Mouse (Mus musculus) testis, adult 2 months (tissue): ENCODE data around the gene P2ry6. TPM values are rescaled to one million over a fixed set of nuclear protein-coding genes. Genes with fewer than 3 reads are reported as not detected.

Experiments
- H3K27ac ChIP-seq: fragments of 200-500 bp; 2 replicates; pipeline ENCODE4 v1.5.1; 2012; ENCODE audit warnings: low read depth, low read length; ENCODE audit not compliant: control insufficient read depth, insufficient read depth
- H3K27me3 ChIP-seq: fragments of 200-500 bp; 2 replicates; pipeline ENCODE4 v1.6.1; 2012; ENCODE audit warnings: mild to moderate bottlenecking, low read length, moderate library complexity; ENCODE audit not compliant: control insufficient read depth, insufficient read depth
- H3K36me3 ChIP-seq: fragments of 200-500 bp; 2 replicates; pipeline ENCODE4 v1.6.1; 2012; ENCODE audit warnings: mild to moderate bottlenecking, low read length; ENCODE audit not compliant: control insufficient read depth, insufficient read depth
- H3K4me1 ChIP-seq: fragments of 200-500 bp; 2 replicates; pipeline ENCODE4 v1.6.1; 2012; ENCODE audit warnings: low read length; ENCODE audit not compliant: control insufficient read depth, insufficient read depth
- H3K4me3 ChIP-seq: fragments of 200-500 bp; 2 replicates; pipeline ENCODE4 v1.5.1; 2012; ENCODE audit warnings: low read depth, mild to moderate bottlenecking, low read length, moderate library complexity, mixed read lengths; ENCODE audit not compliant: control insufficient read depth
- CTCF ChIP-seq: fragments of 200-500 bp; IDR thresholded peaks from 2 replicates; pipeline ENCODE4 v1.5.1; 2012; ENCODE audit warnings: low read depth, mild to moderate bottlenecking, inconsistent platforms, low read length, moderate library complexity; ENCODE audit not compliant: control insufficient read depth, insufficient read depth, insufficient replicate concordance
- POLR2A ChIP-seq: fragments of 200-500 bp; IDR thresholded peaks from 2 replicates; pipeline ENCODE4 v1.6.1; 2012; ENCODE audit warnings: low read depth, mild to moderate bottlenecking, inconsistent platforms, low read length, moderate library complexity; ENCODE audit not compliant: control insufficient read depth
- polyA plus RNA-seq: library from polyadenylated mRNA; depleted of rRNA; stranded (reverse); fragments of >200 nt; gene quantifications from 2 replicates; pipeline ENCODE4 v1.2.3, GENCODE M21; 2012

The P2ry6 gene
- polyA plus RNA-seq, 1 experiment: 2.9 TPM

GRCm38 (mm10) chr7:100924200-100924599 is 50.2 kb downstream of the P2ry6 start:
- H3K4me3 ChIP-seq: no peak overlapping the region
- no peak overlapping the region for H3K27ac ChIP-seq

GRCm38 (mm10) chr7:100922907-100923306 is 51.5 kb downstream of the P2ry6 start:
- H3K27ac ChIP-seq: no peak overlapping the region
- no peaks in the 10 kb centered on the region for H3K27me3 ChIP-seq
- no peaks in the 10 kb centered on the region for H3K36me3 ChIP-seq
- no peak overlapping the region for H3K4me3 ChIP-seq
- H3K4me1 ChIP-seq: peaks cover 3% of the 10 kb centered on the region; the same call in 1 of the 2 replicates
- TF ChIP-seq POLR2A (no peak), CTCF (no peak)

More at GRCm38 (mm10) chr7:100924200-100924599, 50.2 kb downstream of the P2ry6 start:
- Histone ChIP-seq H3K27me3 (no peaks in the 10 kb centered on the region), H3K4me1 (peaks cover 3% of the 10 kb centered on the region; the same call in 1 of the 2 replicates), H3K36me3 (no peaks in the 10 kb centered on the region)
- no peak for TF ChIP-seq POLR2A

- H3K36me3 ChIP-seq: no peaks in the 10 kb centered on the region
Observed at GRCm38 (mm10) chr7:100921289-100921688, 53.2 kb downstream of the P2ry6 start.

GRCm38 (mm10) chr7:100919809-100920107 is 54.7 kb downstream of the P2ry6 start:
- H3K4me3 ChIP-seq: no peak overlapping the region
- no peaks in the 10 kb centered on the region for H3K36me3 ChIP-seq
- H3K27me3 ChIP-seq: no peaks in the 10 kb centered on the region
- peaks cover 3% of the 10 kb centered on the region; the same call in 1 of the 2 replicates for H3K4me1 ChIP-seq
- H3K27ac ChIP-seq: 0 out of 2 replicates have a peak overlapping the region, but pooled peaks have one; percentile 15
- TF ChIP-seq CTCF (no peak), POLR2A (no peak)

More at GRCm38 (mm10) chr7:100921289-100921688, 53.2 kb downstream of the P2ry6 start:
- TF ChIP-seq POLR2A (no peak), CTCF (no peak)
- Histone ChIP-seq H3K4me3 (no peak overlapping the region), H3K4me1 (peaks cover 3% of the 10 kb centered on the region; the same call in 1 of the 2 replicates), H3K27me3 (no peaks in the 10 kb centered on the region), H3K27ac (no peak overlapping the region)

GRCm38 (mm10) chr7:100919006-100919808 is 55.2 kb downstream of the P2ry6 start:
- Histone ChIP-seq H3K4me1 (peaks cover 3% of the 10 kb centered on the region; the same call in 1 of the 2 replicates), H3K27ac (peak overlapping the region; percentile 20; the same call in 1 of the 2 replicates), H3K4me3 (no peak overlapping the region), H3K36me3 (no peaks in the 10 kb centered on the region), H3K27me3 (no peaks in the 10 kb centered on the region)
- TF ChIP-seq POLR2A (no peak), CTCF (no peak)

- TF ChIP-seq CTCF: no peak
- TF ChIP-seq POLR2A: no peak
- H3K4me1 ChIP-seq: peaks cover 3% of the 10 kb centered on the region; the same call in 1 of the 2 replicates
- H3K27ac ChIP-seq: peak overlapping the region; percentile 45
- no peaks in the 10 kb centered on the region for H3K27me3 ChIP-seq
- H3K4me3 ChIP-seq: no peak overlapping the region
- no peaks in the 10 kb centered on the region for H3K36me3 ChIP-seq
Observed at GRCm38 (mm10) chr7:100918176-100918575, 56.3 kb downstream of the P2ry6 start.

- Histone ChIP-seq H3K27ac (no peak overlapping the region), H3K36me3 (no peaks in the 10 kb centered on the region), H3K27me3 (no peaks in the 10 kb centered on the region), H3K4me1 (peaks cover 3% of the 10 kb centered on the region; the same call in 1 of the 2 replicates), H3K4me3 (no peak overlapping the region)
- TF ChIP-seq POLR2A: no peak
- no peak for TF ChIP-seq CTCF
Observed at GRCm38 (mm10) chr7:100917751-100918150, 56.7 kb downstream of the P2ry6 start.

- H3K27me3 ChIP-seq: no peaks in the 10 kb centered on the region
- no peak overlapping the region for H3K4me3 ChIP-seq
- TF ChIP-seq POLR2A (no peak), CTCF (no peak)
- H3K36me3 ChIP-seq: no peaks in the 10 kb centered on the region
- no peak overlapping the region; the same call in 1 of the 2 replicates for H3K27ac ChIP-seq
- H3K4me1 ChIP-seq: peaks cover 7% of the 10 kb centered on the region
Observed at GRCm38 (mm10) chr7:100916526-100916925, 57.9 kb downstream of the P2ry6 start.
